Mouse (Mus musculus) heart, adult 2 months (tissue): ENCODE results near the gene Rdm1.
"Not testable (repeated sequence)": the region's sequence is repeated elsewhere in the genome, so short reads cannot be mapped to it uniquely, and the experiment has no call there.

Source experiments
- CTCF ChIP-seq: fragments of 200-600 bp; IDR thresholded peaks from 2 replicates; pipeline ENCODE4 v1.8.1; 2022; ENCODE audit warnings: antibody characterized with exemption, mild to moderate bottlenecking, moderate library complexity
- EP300 ChIP-seq: fragments of 200-500 bp; IDR thresholded peaks from 2 replicates; pipeline ENCODE4 v1.6.1; 2011; ENCODE audit warnings: low read depth, low read length, control low read depth; ENCODE audit not compliant: insufficient read depth
- POLR2A ChIP-seq: fragments of 200-500 bp; IDR thresholded peaks from 2 replicates; pipeline ENCODE4 v1.6.1; 2011; ENCODE audit warnings: mild to moderate bottlenecking, low read depth, low read length, control low read depth; ENCODE audit not compliant: insufficient read depth

DNA sequence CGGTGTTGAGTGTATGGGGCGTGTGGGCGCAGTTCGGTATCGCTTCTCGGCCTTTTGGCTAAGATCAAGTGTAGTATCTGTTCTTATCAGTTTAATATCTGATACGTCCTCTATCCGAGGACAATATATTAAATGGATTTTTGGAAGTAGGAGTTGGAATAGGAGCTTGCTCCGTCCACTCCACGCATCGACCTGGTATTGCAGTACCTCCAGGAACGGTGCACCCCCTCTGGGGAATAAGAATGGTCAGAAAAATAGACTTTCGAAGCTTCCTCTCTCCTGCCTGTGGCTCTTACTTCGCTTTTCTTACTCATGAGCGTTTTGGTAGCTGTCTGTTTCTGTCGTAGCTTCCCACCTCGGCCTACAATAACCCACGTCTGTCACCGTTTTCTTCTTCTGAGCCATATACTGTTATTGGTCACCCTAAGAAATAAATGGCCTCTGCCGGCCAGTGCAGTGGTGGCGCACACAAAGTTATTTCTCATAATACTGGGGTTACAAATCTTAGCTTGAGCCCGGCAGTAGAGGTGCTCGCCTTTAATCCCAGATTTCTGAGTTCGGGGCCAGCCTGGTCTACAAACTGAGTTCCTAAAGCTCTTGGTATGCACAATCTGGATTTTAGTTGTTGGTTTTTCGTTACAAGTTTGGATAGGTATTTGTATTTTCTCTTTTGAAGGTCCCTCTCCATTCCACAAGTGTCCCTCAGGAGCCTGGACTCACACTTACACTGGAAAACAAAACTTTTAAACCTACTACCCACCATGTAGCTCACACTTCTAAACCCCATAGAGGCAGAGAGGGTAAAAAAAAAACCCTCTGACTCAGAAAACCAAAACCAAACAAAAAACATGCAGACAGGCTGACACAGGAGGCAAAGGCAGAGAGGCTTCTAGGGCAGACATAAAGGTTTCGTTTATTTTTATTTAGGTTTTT, 15.0 kb downstream of the Rdm1 start:
- not testable (repeated sequence) for TF ChIP-seq CTCF, EP300, POLR2A
